Mouse (Mus musculus): Measurements from ENCODE around the gene Krt8.

- TF ChIP-seq CTCF (IDR thresholded peaks at IDR 0.05; ENCODE audit: extremely low read depth, insufficient read length, insufficient replicate concordance, low read depth, low read length) = no peak
- no peak for TF ChIP-seq POLR2A (IDR thresholded peaks at IDR 0.05; ENCODE audit: low read depth, low read length)
Observed at GRCm38 (mm10) chr15:102026430-102026829, 22.1 kb upstream of the Krt8 start.

Data from small intestine, adult 2 months (tissue).